Mouse (Mus musculus) E14TG2a.4 (cell line): ENCODE measurements around the gene Itgad.

ENCODE experiments used
- CTCF ChIP-seq: conservative IDR thresholded peaks from 2 replicates; pipeline ENCODE4 v1.5.1; 2014; ENCODE audit warnings: low read length
- NANOG ChIP-seq: IDR thresholded peaks from 2 replicates; pipeline ENCODE4 v1.6.1; 2014; ENCODE audit warnings: borderline replicate concordance, low read length, mixed read lengths

DNA sequence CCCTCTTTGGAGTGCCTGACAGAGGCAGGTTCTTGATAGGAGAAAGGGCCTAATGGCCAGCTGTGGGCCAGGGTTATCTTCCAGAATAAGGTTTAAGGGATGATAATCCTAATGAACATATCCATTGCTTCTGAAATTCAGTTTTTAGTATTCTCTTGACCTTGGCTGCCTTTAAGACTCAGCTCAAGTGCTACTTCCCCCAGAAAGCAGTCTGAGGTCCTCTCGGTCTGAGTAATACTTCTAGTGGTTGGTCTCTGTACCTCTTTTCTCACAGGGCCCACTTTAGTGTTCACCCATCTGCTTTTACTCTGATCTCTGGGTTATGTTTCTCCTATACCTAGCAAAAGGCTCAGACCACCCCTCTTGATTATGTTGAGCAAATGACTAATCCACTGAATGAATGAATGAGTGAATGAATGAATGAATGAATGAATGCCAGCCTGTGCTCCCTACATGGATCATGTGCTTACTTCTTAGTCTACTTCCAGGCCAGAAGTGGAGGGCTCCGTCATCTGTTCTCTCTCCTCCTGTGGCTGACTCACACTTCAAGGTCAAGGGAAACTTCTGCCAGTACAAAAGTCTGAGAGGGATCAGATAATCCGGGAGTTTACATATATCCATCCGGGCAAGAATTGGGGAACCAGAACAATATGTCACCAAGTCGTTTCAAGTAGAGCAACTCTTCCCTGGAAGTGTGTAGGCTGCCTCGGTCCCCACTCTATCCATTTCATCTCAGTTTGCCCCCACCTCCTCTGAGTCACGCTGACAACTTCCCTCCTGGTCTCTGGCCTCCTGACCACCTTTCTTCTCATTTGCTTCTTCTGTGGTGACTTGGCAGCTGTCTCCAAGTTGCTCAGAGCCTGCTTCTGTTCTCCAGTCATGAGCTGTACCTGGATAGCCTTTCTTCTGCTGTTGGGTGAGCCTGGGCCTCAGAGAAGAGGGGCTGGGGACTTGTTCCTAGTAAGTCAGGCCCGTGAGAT lies 25.1 kb upstream of the Itgad start, which contains the start of gene Itgax:
- no peak for TF ChIP-seq CTCF
- no peak for TF ChIP-seq NANOG
